Mouse (Mus musculus) erythroblast, embryonic 14.5 days (primary cell): ENCODE measurements around the gene Cplane1.

Experiments
- GATA1 ChIP-seq: IDR thresholded peaks from 2 replicates; pipeline ENCODE4 v1.6.1; 2012; ENCODE audit warnings: low read length, inconsistent platforms, mixed read lengths
- TAL1 ChIP-seq: IDR thresholded peaks from 3 replicates; pipeline ENCODE4 v1.6.1; 2012; ENCODE audit warnings: low read length, inconsistent platforms, mixed read lengths

DNA sequence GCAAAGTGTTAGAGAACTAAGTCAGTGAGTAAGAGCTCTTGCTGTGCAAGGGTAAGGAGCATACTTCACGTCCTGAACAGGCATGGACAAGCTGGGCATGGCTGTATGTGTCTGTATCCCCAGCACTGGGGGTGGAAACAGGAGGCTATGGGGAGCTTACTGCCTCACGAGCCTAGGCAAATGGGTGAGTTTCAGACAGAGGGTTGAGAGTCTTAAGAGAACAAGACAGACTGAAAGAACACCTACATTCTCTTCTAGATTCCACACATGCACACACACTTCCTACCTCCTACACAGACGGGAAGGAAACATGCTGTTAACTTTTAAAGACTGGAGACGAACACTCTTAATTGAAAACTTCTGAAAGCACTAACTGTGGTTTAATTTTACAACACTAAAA is 148.5 kb downstream of the Cplane1 start:
- no peak for TF ChIP-seq GATA1
- no peak for TF ChIP-seq TAL1
